Mouse (Mus musculus): ENCODE data around the gene Hnrnpf.

Gene Hnrnpf

GRCm38 (mm10) chr6:117900126-117901080 lies at the start of gene Hnrnpf:
TSS of gene Hnrnpf (plus strand) at chr6:117900324.
- no peak for TF ChIP-seq GATA4 (IDR thresholded peaks at IDR 0.05; ENCODE audit: insufficient replicate concordance, low read length)

- TF ChIP-seq GATA4 (IDR thresholded peaks at IDR 0.05; ENCODE audit: insufficient replicate concordance, low read length) = no peak
Measured at GRCm38 (mm10) chr6:117851747-117852146, 48.4 kb upstream of the Hnrnpf start.

- no peak for TF ChIP-seq GATA4 (IDR thresholded peaks at IDR 0.05; ENCODE audit: insufficient replicate concordance, low read length)
Measured at GRCm38 (mm10) chr6:117857990-117858389, 42.1 kb upstream of the Hnrnpf start.

- TF ChIP-seq GATA4 (IDR thresholded peaks at IDR 0.05; ENCODE audit: insufficient replicate concordance, low read length) = no peak
Measured at GRCm38 (mm10) chr6:117861848-117862247, 38.3 kb upstream of the Hnrnpf start, which contains the start of gene Zfp239. TSS of gene Zfp239 (plus strand) at chr6:117862100.

- no peak for TF ChIP-seq GATA4 (IDR thresholded peaks at IDR 0.05; ENCODE audit: insufficient replicate concordance, low read length)
Measured at GRCm38 (mm10) chr6:117862465-117862864, 37.7 kb upstream of the Hnrnpf start.

GRCm38 (mm10) chr6:117862899-117863620 lies 37.1 kb upstream of the Hnrnpf start:
- no peak for TF ChIP-seq GATA4 (IDR thresholded peaks at IDR 0.05; ENCODE audit: insufficient replicate concordance, low read length)

GRCm38 (mm10) chr6:117863751-117864150 lies 36.4 kb upstream of the Hnrnpf start:
- TF ChIP-seq GATA4 (IDR thresholded peaks at IDR 0.05; ENCODE audit: insufficient replicate concordance, low read length) = no peak

GRCm38 (mm10) chr6:117868187-117868586 lies 31.9 kb upstream of the Hnrnpf start:
- TF ChIP-seq GATA4 (IDR thresholded peaks at IDR 0.05; ENCODE audit: insufficient replicate concordance, low read length) = no peak

GRCm38 (mm10) chr6:117871034-117871433 lies 29.1 kb upstream of the Hnrnpf start:
- TF ChIP-seq GATA4 (IDR thresholded peaks at IDR 0.05; ENCODE audit: insufficient replicate concordance, low read length) = no peak

GRCm38 (mm10) chr6:117874621-117875281 lies 25.4 kb upstream of the Hnrnpf start:
- no peak for TF ChIP-seq GATA4 (IDR thresholded peaks at IDR 0.05; ENCODE audit: insufficient replicate concordance, low read length)

- TF ChIP-seq GATA4 (IDR thresholded peaks at IDR 0.05; ENCODE audit: insufficient replicate concordance, low read length) = 0 out of 2 replicates have a peak, but pooled peaks have one; percentile 22
Measured at GRCm38 (mm10) chr6:117878700-117879407, 21.3 kb upstream of the Hnrnpf start.

GRCm38 (mm10) chr6:117879408-117880115 lies 20.6 kb upstream of the Hnrnpf start:
- 0 out of 2 replicates have a peak, but pooled peaks have one; percentile 11 for TF ChIP-seq GATA4 (IDR thresholded peaks at IDR 0.05; ENCODE audit: insufficient replicate concordance, low read length)

GRCm38 (mm10) chr6:117880394-117880838 lies 19.7 kb upstream of the Hnrnpf start:
- no peak for TF ChIP-seq GATA4 (IDR thresholded peaks at IDR 0.05; ENCODE audit: insufficient replicate concordance, low read length)

- TF ChIP-seq GATA4 (IDR thresholded peaks at IDR 0.05; ENCODE audit: insufficient replicate concordance, low read length) = no peak
Measured at GRCm38 (mm10) chr6:117881229-117881628, 18.9 kb upstream of the Hnrnpf start.

All from liver, adult (tissue).